Mouse (Mus musculus) cerebellum, adult 2 months (tissue): ENCODE measurements around the gene Gm8926. TPM values are rescaled to one million over a fixed set of nuclear protein-coding genes. Genes with fewer than 3 reads are reported as not detected.
"Not testable (repeated sequence)": the region's sequence is repeated elsewhere in the genome, so short reads cannot be mapped to it uniquely, and the experiment has no call there.

Experiments
- DNase-seq, 2 experiments: peaks; one replicate each; pipeline ENCODE4 v3.0.0; 2021
- H3K27ac ChIP-seq: fragments of 200-500 bp; 2 replicates; pipeline ENCODE4 v1.5.1; 2012; ENCODE audit warnings: low read length, control low read depth, inconsistent platforms; ENCODE audit not compliant: insufficient read depth
- H3K27me3 ChIP-seq: fragments of 200-500 bp; 2 replicates; pipeline ENCODE4 v1.6.1; 2012; ENCODE audit warnings: inconsistent platforms, mild to moderate bottlenecking, low read length, moderate library complexity; ENCODE audit not compliant: control insufficient read depth, insufficient read depth
- H3K4me1 ChIP-seq: fragments of 200-500 bp; 2 replicates; pipeline ENCODE4 v1.6.1; 2011; ENCODE audit warnings: low read length; ENCODE audit not compliant: control insufficient read depth, insufficient read depth
- H3K4me3 ChIP-seq: fragments of 200-500 bp; replicated peaks from 2 replicates; pipeline ENCODE3; 2011; ENCODE audit warnings: mild to moderate bottlenecking, low read depth, low read length, control low read depth; ENCODE audit not compliant: insufficient read depth
- WGBS: fragments of 180-500 bp; shearing (Covaris S2); methylation state at CpG from one replicate; pipeline ENCODE4 v1.1.7; 2018; 5-methylcytosine and 5-hydroxymethylcytosine counted together
- polyA plus RNA-seq: library from polyadenylated mRNA; depleted of rRNA; stranded (reverse); fragments of >200 nt; gene quantifications from 2 replicates; pipeline ENCODE4 v1.2.3, GENCODE M21; 2012; rRNA removed

Gm8926 gene
- polyA plus RNA-seq: not detected in 2 replicates

GRCm38 (mm10) chr5:11770248-11770647 lies at the start of gene Gm8926:
Gene Gm8926, plus strand, starts transcription at chr5:11770548.
- H3K4me3 ChIP-seq, H3K27ac ChIP-seq, H3K27me3 ChIP-seq, DNase-seq, H3K4me1 ChIP-seq: not testable (repeated sequence)
- WGBS: 60% methylated on average over 1 of the region's 4 CpGs

Other genes starting within 250 kb of the Gm8926 start
- gene Gm6460, start 175.6 kb upstream of the Gm8926 start, polyA plus RNA-seq: not detected in 2 replicates
- not detected in 2 replicates for gene Gm8922, start 88.6 kb upstream of the Gm8926 start, polyA plus RNA-seq
- gene Gm6465, start 75.0 kb downstream of the Gm8926 start, polyA plus RNA-seq: not detected in 2 replicates
- not detected in 2 replicates for gene 4933402N22Rik, start 147.5 kb downstream of the Gm8926 start, polyA plus RNA-seq